Mouse (Mus musculus) midbrain, postnatal 0 days (tissue): ENCODE results near the gene Ap4m1. TPM values are rescaled to one million over a fixed set of nuclear protein-coding genes. Genes with fewer than 3 reads are reported as not detected.

Source experiments
- ATAC-seq: fragments of 200-750 bp; cut with Nextera tagmentation; 2 replicates; pipeline ENCODE4 v1.8.0; 2017; ENCODE audit warnings: moderate number of reproducible peaks, mild to moderate bottlenecking, moderate TSS enrichment, moderate library complexity; ENCODE audit not compliant: low FRiP score
- DNase-seq: peaks from one replicate; pipeline ENCODE4 v3.0.0-alpha.2; 2015; ENCODE audit warnings: low spot score
- H3K27ac ChIP-seq: fragments of 300-500 bp; sonication (generic); 2 replicates; pipeline ENCODE4 v1.5.1; 2014; ENCODE audit warnings: low read depth, mild to moderate bottlenecking, low read length, mixed read lengths
- H3K27me3 ChIP-seq: fragments of 300-500 bp; sonication (generic); 2 replicates; pipeline ENCODE4 v1.6.1; 2014; ENCODE audit warnings: low read length, control low read depth, mixed read lengths; ENCODE audit not compliant: insufficient read depth
- H3K36me3 ChIP-seq: fragments of 300-500 bp; sonication (generic); 2 replicates; pipeline ENCODE4 v1.6.1; 2014; ENCODE audit warnings: low read length, control low read depth, mixed read lengths; ENCODE audit not compliant: insufficient read depth
- H3K4me1 ChIP-seq: fragments of 300-500 bp; sonication (generic); 2 replicates; pipeline ENCODE4 v1.6.1; 2014; ENCODE audit warnings: mild to moderate bottlenecking, control low read depth, antibody characterized with exemption, low read length, mixed read lengths; ENCODE audit not compliant: insufficient read depth
- H3K4me2 ChIP-seq: fragments of 300-500 bp; sonication (generic); 2 replicates; pipeline ENCODE4 v1.6.1; 2014; ENCODE audit warnings: low read depth, mild to moderate bottlenecking, low read length, mixed read lengths; ENCODE audit not compliant: poor library complexity, severe bottlenecking
- H3K4me3 ChIP-seq: fragments of 300-500 bp; sonication (generic); 2 replicates; pipeline ENCODE4 v1.5.1; 2014; ENCODE audit warnings: low read depth, mild to moderate bottlenecking, low read length, moderate library complexity
- H3K9ac ChIP-seq: fragments of 300-500 bp; sonication (generic); replicated peaks from 2 replicates; pipeline ENCODE4 v1.6.1; 2014; ENCODE audit warnings: mild to moderate bottlenecking, low read length, moderate library complexity, mixed read lengths; ENCODE audit not compliant: poor library complexity, severe bottlenecking
- H3K9me3 ChIP-seq: fragments of 300-500 bp; sonication (generic); 2 replicates; pipeline ENCODE4 v1.6.1; 2016; ENCODE audit warnings: low read length, control low read depth
- CTCF ChIP-seq: IDR thresholded peaks from 2 replicates; pipeline ENCODE4 v1.5.1; 2016; ENCODE audit warnings: antibody characterized with exemption, mild to moderate bottlenecking
- WGBS: fragments of 180-500 bp; shearing (Covaris S2); extraction: QIAGEN DNeasy Blood & Tissue Kit; methylation state at CpG from one replicate; pipeline ENCODE4 v1.1.7; 2014; 5-methylcytosine and 5-hydroxymethylcytosine counted together
- polyA plus RNA-seq: library from polyadenylated mRNA; unstranded; fragments of >200 nt; fragmentation: Nextera tagmentation; extraction: Ambion mirVana; gene quantifications from 2 replicates; pipeline ENCODE4 v1.2.1, GENCODE M21; 2015
- total RNA-seq: library from RNA; depleted of rRNA; stranded (reverse); fragments of >200 nt; gene quantifications from 2 replicates; pipeline ENCODE4 v1.2.3, GENCODE M21; 2014

Gene Ap4m1
- total and polyA plus RNA-seq, 2 experiments from 2014 or later, result 17.2 to 62.6 TPM

DNA sequence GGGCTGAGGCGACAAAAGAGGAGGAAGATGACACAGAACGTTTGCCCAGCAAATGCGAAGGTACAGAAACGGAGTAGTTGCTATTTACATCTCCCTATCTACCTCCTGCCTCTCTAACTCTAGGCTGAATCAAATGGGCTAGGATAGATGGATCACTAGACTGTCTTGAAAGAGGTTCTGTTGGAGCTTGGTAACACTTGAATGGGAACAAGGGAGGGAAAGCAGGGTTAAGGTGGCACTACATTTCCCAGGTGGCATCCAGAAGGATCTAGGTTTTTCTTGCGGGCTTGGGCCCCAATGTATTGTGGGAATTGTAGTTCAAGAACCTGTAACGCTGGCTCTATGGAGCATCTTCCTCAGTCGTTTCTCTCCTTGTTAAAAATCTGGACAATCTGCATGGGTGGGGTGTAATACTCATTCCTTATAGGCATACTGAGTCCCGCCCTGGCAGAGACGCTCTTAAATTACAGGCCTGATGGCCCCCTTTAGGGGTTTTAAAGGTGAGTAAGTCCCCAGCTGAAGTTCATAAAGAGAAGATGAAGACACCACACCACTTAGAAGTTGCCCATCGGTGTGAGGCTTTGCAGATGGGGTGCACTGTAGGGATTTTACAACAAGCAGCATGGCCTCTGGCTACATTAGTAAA lies 16.0 kb downstream of the Ap4m1 start:
- H3K4me3 ChIP-seq, result peak overlapping the region; percentile 65
- peaks cover 25% of the 10 kb centered on the region; the same call in 1 of the 2 replicates for H3K36me3 ChIP-seq
- H3K9ac ChIP-seq, result peak overlapping the region; percentile 72
- ATAC-seq (peak; percentile 84), DNase-seq (peak; percentile 92)
- TF ChIP-seq CTCF, result no peak
- under 1% methylated on average over 10 of the region's 10 CpGs for WGBS
- no peaks in the 10 kb centered on the region for H3K27me3 ChIP-seq
- H3K9me3 ChIP-seq, result no peaks in the 10 kb centered on the region
- H3K27ac ChIP-seq, result peak overlapping the region; percentile 69; the same call in 1 of the 2 replicates
- H3K4me1 ChIP-seq, result no peaks in the 10 kb centered on the region
- H3K4me2 ChIP-seq, result peak overlapping the region; percentile 70

- H3K36me3 ChIP-seq, result peaks cover 18% of the 10 kb centered on the region; the same call in 1 of the 2 replicates
- peak within 1 kb of the TSS; percentile 95 for H3K4me2 ChIP-seq
- H3K27me3 ChIP-seq, result no peaks in the 10 kb centered on the region
- TF ChIP-seq CTCF, result no peak; the same call in 1 of the 2 replicates
- WGBS, result 6% methylated on average over 54 of the region's 54 CpGs
- ATAC-seq, result peak; percentile 81
- peak within 1 kb of the TSS; percentile 92 for H3K27ac ChIP-seq
- H3K4me1 ChIP-seq, result peaks cover 3% of the 10 kb centered on the region; the same call in 1 of the 2 replicates
- peak within 1 kb of the TSS; percentile 86 for H3K9ac ChIP-seq
- no peaks in the 10 kb centered on the region for H3K9me3 ChIP-seq
- peak within 1 kb of the TSS; percentile 76 for H3K4me3 ChIP-seq
- DNase-seq, result peak; percentile 88
Observed at GRCm38 (mm10) chr5:138193771-138194727, 22.2 kb downstream of the Ap4m1 start, which contains the start of gene Mblac1. Mblac1 (plus strand) TSS chr5:138194314.

DNA sequence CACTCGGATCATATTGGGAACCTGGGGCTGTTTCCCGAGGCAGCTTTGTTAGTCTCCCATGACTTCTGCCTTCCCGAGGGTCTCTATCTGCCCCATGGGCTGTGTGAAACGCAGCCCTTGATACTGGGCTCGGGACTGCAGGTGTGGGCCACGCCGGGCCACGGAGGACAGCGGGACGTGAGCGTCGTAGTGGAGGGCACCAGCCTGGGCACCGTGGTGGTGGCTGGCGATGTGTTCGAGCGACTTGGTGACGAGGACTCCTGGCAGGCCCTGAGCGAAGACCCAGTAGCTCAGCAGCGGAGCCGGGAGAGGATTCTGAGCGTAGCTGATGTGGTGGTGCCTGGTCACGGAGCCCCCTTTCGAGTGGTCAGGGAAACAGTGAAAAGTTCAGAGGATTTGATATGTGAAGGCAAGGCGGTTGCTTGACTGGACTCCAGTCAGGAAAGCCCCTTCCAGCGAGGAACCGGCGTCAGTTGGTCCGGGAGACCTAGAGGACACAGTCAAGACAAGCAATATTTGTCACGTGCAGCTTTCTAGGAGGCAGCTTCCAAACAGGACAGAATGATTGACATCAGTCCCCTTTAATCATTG lies 23.0 kb downstream of the Ap4m1 start:
- H3K9me3 ChIP-seq, result no peaks in the 10 kb centered on the region
- H3K27me3 ChIP-seq, result no peaks in the 10 kb centered on the region
- H3K4me2 ChIP-seq, result peak overlapping the region; percentile 95
- TF ChIP-seq CTCF, result peak; percentile 9; the same call in 1 of the 2 replicates
- under 1% methylated on average over 29 of the region's 29 CpGs for WGBS
- H3K27ac ChIP-seq, result peak overlapping the region; percentile 92
- ATAC-seq, result peak; percentile 70
- DNase-seq, result peak; percentile 46
- peaks cover 3% of the 10 kb centered on the region; the same call in 1 of the 2 replicates for H3K4me1 ChIP-seq
- peaks cover 17% of the 10 kb centered on the region; the same call in 1 of the 2 replicates for H3K36me3 ChIP-seq
- peak overlapping the region; percentile 76 for H3K4me3 ChIP-seq
- peak overlapping the region; percentile 86 for H3K9ac ChIP-seq

DNA sequence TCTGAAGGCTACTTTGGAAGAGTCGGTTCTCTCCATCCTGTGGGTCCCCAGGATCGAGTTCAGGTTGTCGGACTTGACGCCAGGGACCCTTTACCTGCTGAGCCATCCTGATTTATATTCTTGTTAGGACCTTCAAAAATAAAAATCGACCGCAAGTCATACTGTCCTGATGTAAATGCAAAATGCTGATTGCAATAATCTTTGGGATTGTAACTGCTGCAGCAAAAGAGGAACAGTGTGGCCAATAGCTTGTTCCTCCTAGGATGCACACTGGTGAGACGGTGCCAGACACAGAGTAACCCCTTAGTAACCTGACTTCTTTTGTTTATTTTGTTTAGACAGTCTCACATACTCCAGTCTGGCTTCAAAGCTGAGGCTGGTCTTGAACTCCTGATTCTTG lies 23.7 kb downstream of the Ap4m1 start:
- Histone ChIP-seq H3K4me2 (peak overlapping the region; percentile 95), H3K27me3 (no peaks in the 10 kb centered on the region), H3K4me1 (peaks cover 3% of the 10 kb centered on the region; the same call in 1 of the 2 replicates), H3K9me3 (no peaks in the 10 kb centered on the region), H3K36me3 (peaks cover 12% of the 10 kb centered on the region; the same call in 1 of the 2 replicates), H3K9ac (peak overlapping the region; percentile 86), H3K4me3 (peak overlapping the region; percentile 76), H3K27ac (no peak overlapping the region)
- WGBS, result 64% methylated on average over 7 of the region's 7 CpGs
- ATAC-seq, result no peak
- DNase-seq, result no peak
- no peak for TF ChIP-seq CTCF

DNA sequence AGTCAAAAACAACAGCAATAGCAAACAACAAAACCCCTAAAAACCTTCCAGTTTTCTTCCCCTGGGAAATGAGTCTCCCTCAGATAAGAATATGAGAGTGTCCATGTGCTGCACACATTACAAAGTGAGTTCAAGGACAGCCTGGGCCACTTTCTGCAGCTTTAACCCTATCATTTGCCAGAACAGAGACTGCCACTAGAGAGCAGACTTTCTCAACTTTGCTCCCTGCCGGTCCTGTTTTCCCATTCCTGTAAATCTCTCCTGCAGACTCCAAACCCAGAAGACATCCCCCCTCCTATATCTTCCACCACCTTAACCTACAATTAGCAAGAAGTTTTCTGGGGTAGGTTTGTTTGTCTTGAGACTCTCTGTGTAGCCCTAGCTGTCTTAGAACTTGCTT lies 27.8 kb downstream of the Ap4m1 start:
- WGBS, result 0% methylated on average over 1 of the region's 1 CpGs

More for the DNA sequence above, 27.8 kb downstream of the Ap4m1 start:
- Histone ChIP-seq H3K36me3 (no peaks in the 10 kb centered on the region), H3K9ac (no peak overlapping the region), H3K4me1 (peaks cover 3% of the 10 kb centered on the region; the same call in 1 of the 2 replicates), H3K9me3 (no peaks in the 10 kb centered on the region), H3K27ac (no peak overlapping the region), H3K4me3 (no peak overlapping the region), H3K4me2 (no peak overlapping the region), H3K27me3 (no peaks in the 10 kb centered on the region)
- ATAC-seq, result no peak
- TF ChIP-seq CTCF, result peak; percentile 66
- DNase-seq, result peak; percentile 31
